Mouse (Mus musculus) v-Abl transformed pro-B cells (cell line): ENCODE measurements around the gene Macrod2.

Experiments used
- in situ Hi-C, 2 experiments: fragments of 400-800 bp; cut with MboI; formaldehyde crosslinking; loops; one replicate each; pipeline ENCODE4 v1.15.1; 2025; ENCODE audit not compliant: unreplicated experiment in 2 of 2

Gene Macrod2

GRCm38 (mm10) chr2:140395179-140395578 is at the start of gene Macrod2:
Macrod2 (plus strand) TSS chr2:140395309.
- in situ Hi-C loops, result no loop called here

- in situ Hi-C loops, result no loop called here
Observed at GRCm38 (mm10) chr2:140359905-140360304, 35.2 kb upstream of the Macrod2 start.

GRCm38 (mm10) chr2:140364804-140365203 is 30.3 kb upstream of the Macrod2 start:
- in situ Hi-C loops, result no loop called here

- in situ Hi-C loops, result no loop called here
Observed at GRCm38 (mm10) chr2:140389525-140389924, 5.6 kb upstream of the Macrod2 start, which contains the start of gene Sel1l2. Sel1l2 (minus strand) TSS chr2:140389706.

GRCm38 (mm10) chr2:140395744-140396231 is 679 bp downstream of the Macrod2 start:
- in situ Hi-C loops, result no loop called here

- in situ Hi-C loops, result loop anchor here (10.0 kb wide), 3 partner anchors 651 to 1041 kb away; no protein-coding TSS in a partner anchor
Observed at GRCm38 (mm10) chr2:140425844-140426243, 30.7 kb downstream of the Macrod2 start.

GRCm38 (mm10) chr2:140427283-140427682 is 32.2 kb downstream of the Macrod2 start:
- in situ Hi-C loops, result loop anchor here (10.0 kb wide), 3 partner anchors 652 to 1042 kb away; no protein-coding TSS in a partner anchor

GRCm38 (mm10) chr2:140439081-140439480 is 44.0 kb downstream of the Macrod2 start:
- in situ Hi-C loops, result no loop called here

- in situ Hi-C loops, result no loop called here
Observed at GRCm38 (mm10) chr2:140448636-140449035, 53.5 kb downstream of the Macrod2 start.

- in situ Hi-C loops, result no loop called here
Observed at GRCm38 (mm10) chr2:140475770-140476169, 80.7 kb downstream of the Macrod2 start.

GRCm38 (mm10) chr2:140476891-140477290 is 81.8 kb downstream of the Macrod2 start:
- in situ Hi-C loops, result no loop called here

GRCm38 (mm10) chr2:140482604-140483003 is 87.5 kb downstream of the Macrod2 start:
- in situ Hi-C loops, result no loop called here

- in situ Hi-C loops, result no loop called here
Observed at GRCm38 (mm10) chr2:140497688-140498087, 102.6 kb downstream of the Macrod2 start.

- in situ Hi-C loops, result no loop called here
Observed at GRCm38 (mm10) chr2:140500951-140501350, 105.8 kb downstream of the Macrod2 start.

GRCm38 (mm10) chr2:140521472-140521871 is 126.4 kb downstream of the Macrod2 start:
- in situ Hi-C loops, result no loop called here

- in situ Hi-C loops, result no loop called here
Observed at GRCm38 (mm10) chr2:140530214-140530613, 135.1 kb downstream of the Macrod2 start.

GRCm38 (mm10) chr2:140532024-140532423 is 136.9 kb downstream of the Macrod2 start:
- in situ Hi-C loops, result no loop called here

GRCm38 (mm10) chr2:140532859-140533519 is 137.9 kb downstream of the Macrod2 start:
- in situ Hi-C loops, result no loop called here

GRCm38 (mm10) chr2:140533621-140534020 is 138.5 kb downstream of the Macrod2 start:
- in situ Hi-C loops, result no loop called here

GRCm38 (mm10) chr2:140534583-140534982 is 139.5 kb downstream of the Macrod2 start:
- in situ Hi-C loops, result no loop called here

- in situ Hi-C loops, result no loop called here
Observed at GRCm38 (mm10) chr2:140535832-140536571, 140.9 kb downstream of the Macrod2 start.

- in situ Hi-C loops, result no loop called here
Observed at GRCm38 (mm10) chr2:140549286-140549685, 154.2 kb downstream of the Macrod2 start.
